Mouse (Mus musculus) midbrain, embryonic 15.5 days (tissue): ENCODE results near the gene Gm20388. TPM values are rescaled to one million over a fixed set of nuclear protein-coding genes. Genes with fewer than 3 reads are reported as not detected.

Source experiments
- ATAC-seq: fragments of 200-750 bp; cut with Nextera tagmentation; replicated peaks from 2 replicates; pipeline ENCODE4 v1.8.0; 2017; ENCODE audit warnings: moderate TSS enrichment
- H3K27ac ChIP-seq: fragments of 300-500 bp; sonication (generic); 2 replicates; pipeline ENCODE4 v1.5.1; 2015; ENCODE audit warnings: mild to moderate bottlenecking, inconsistent platforms
- H3K27me3 ChIP-seq: fragments of 300-500 bp; sonication (generic); replicated peaks from 2 replicates; pipeline ENCODE4 v1.6.1; 2015; ENCODE audit warnings: inconsistent platforms
- H3K36me3 ChIP-seq: fragments of 300-500 bp; sonication (generic); replicated peaks from 2 replicates; pipeline ENCODE4 v1.6.1; 2015; ENCODE audit warnings: inconsistent platforms
- H3K4me1 ChIP-seq: fragments of 300-500 bp; sonication (generic); 2 replicates; pipeline ENCODE4 v1.6.1; 2015; ENCODE audit warnings: inconsistent platforms
- H3K4me2 ChIP-seq: fragments of 300-500 bp; sonication (generic); 2 replicates; pipeline ENCODE4 v1.6.1; 2015; ENCODE audit warnings: inconsistent platforms, mild to moderate bottlenecking, moderate library complexity
- H3K4me3 ChIP-seq: fragments of 300-500 bp; sonication (generic); 2 replicates; pipeline ENCODE4 v1.5.1; 2015; ENCODE audit warnings: mild to moderate bottlenecking, inconsistent platforms
- H3K9ac ChIP-seq: fragments of 300-500 bp; sonication (generic); 2 replicates; pipeline ENCODE4 v1.6.1; 2015; ENCODE audit warnings: mild to moderate bottlenecking, inconsistent platforms
- H3K9me3 ChIP-seq: fragments of 300-500 bp; sonication (generic); 2 replicates; pipeline ENCODE4 v1.6.1; 2016; ENCODE audit warnings: inconsistent platforms
- WGBS: fragments of 180-500 bp; shearing (Covaris S2); methylation state at CpG from one replicate; pipeline ENCODE4 v1.1.7; 2015; ENCODE audit warnings: mixed read lengths; 5-methylcytosine and 5-hydroxymethylcytosine counted together
- polyA plus RNA-seq: library from polyadenylated mRNA; unstranded; fragments of >200 nt; fragmentation: Nextera tagmentation; extraction: Ambion mirVana; gene quantifications from 2 replicates; pipeline ENCODE4 v1.2.1, GENCODE M21; 2015

Gm20388 gene
- polyA plus RNA-seq, 1 experiment from 2014 or later, result 5.6 TPM

DNA sequence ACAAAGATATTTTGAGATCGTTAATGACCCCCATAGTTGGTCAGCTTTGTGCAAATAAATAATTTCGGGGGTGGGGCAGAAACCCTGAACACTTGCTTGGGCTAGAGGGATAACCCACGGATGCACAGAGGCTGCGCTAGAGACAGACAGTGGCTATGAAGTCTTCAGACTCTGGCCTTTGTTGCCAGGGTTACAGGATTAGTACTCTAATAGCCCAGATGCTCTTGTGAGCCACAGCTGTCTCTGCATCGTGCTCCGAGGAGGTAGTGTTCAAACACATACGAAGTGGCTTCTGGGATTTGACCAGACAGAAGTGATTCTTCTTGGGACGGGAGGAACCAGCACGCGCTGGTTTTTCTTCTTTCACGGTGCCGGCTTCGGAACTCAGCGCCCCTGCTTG is 820.9 kb downstream of the Gm20388 start:
- no peak for ATAC-seq
- 0 out of 2 replicates have a peak overlapping the region, but pooled peaks have one; percentile 4 for H3K4me3 ChIP-seq
- WGBS, result 17% methylated on average over 14 of the region's 14 CpGs
- no peaks in the 10 kb centered on the region for H3K36me3 ChIP-seq
- H3K27me3 ChIP-seq, result peaks cover 27% of the 10 kb centered on the region
- H3K9me3 ChIP-seq, result no peaks in the 10 kb centered on the region
- H3K4me1 ChIP-seq, result peaks cover 18% of the 10 kb centered on the region
- no peak overlapping the region for H3K27ac ChIP-seq
- H3K4me2 ChIP-seq, result peak overlapping the region; percentile 32
- no peak overlapping the region for H3K9ac ChIP-seq

DNA sequence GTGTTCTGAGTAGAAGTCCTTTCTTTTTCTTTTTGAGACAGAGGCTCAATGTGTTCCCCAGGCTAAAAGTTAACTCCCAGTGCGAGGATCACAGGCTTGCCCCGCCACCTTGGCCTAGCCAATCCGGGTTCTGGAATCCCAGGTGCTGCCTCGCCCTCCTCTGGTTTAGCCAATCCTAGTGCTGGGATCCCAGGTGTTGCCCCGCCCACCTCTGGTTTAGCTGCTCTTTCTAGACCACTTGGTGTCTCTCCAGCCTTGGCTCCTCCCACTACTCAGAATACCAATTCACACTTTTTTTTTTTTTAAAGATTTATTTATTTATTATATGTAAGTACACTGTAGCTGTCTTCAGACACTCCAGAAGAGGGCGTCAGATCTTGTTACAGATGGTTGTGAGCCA is 821.4 kb downstream of the Gm20388 start:
- Histone ChIP-seq H3K9ac (no peak overlapping the region), H3K4me1 (peaks cover 20% of the 10 kb centered on the region), H3K27me3 (peaks cover 31% of the 10 kb centered on the region), H3K9me3 (no peaks in the 10 kb centered on the region), H3K4me3 (0 out of 2 replicates have a peak overlapping the region, but pooled peaks have one; percentile 4), H3K36me3 (no peaks in the 10 kb centered on the region), H3K4me2 (peak overlapping the region; percentile 32), H3K27ac (no peak overlapping the region)
- 55% methylated on average over 6 of the region's 6 CpGs for WGBS
- no peak for ATAC-seq

- Histone ChIP-seq H3K9ac (peak within 1 kb of the TSS; percentile 40), H3K4me1 (peaks cover 20% of the 10 kb centered on the region), H3K27me3 (peaks cover 44% of the 10 kb centered on the region), H3K4me3 (peak within 1 kb of the TSS; percentile 54), H3K9me3 (no peaks in the 10 kb centered on the region), H3K27ac (no peak within 1 kb of the TSS), H3K4me2 (peak within 1 kb of the TSS; percentile 100), H3K36me3 (no peaks in the 10 kb centered on the region)
- ATAC-seq, result peak; percentile 88
- under 1% methylated on average over 62 of the region's 62 CpGs for WGBS
These were observed 825.3 kb downstream of the Gm20388 start, which contains the start of gene Irf8 for GRCm38 (mm10) chr8:120735770-120736481. TSS of gene Irf8 (plus strand) at chr8:120736358.

- Histone ChIP-seq H3K9me3 (no peaks in the 10 kb centered on the region), H3K4me1 (peaks cover 18% of the 10 kb centered on the region), H3K9ac (peak overlapping the region; percentile 40), H3K27ac (no peak overlapping the region), H3K36me3 (no peaks in the 10 kb centered on the region), H3K4me2 (peak overlapping the region; percentile 100), H3K4me3 (peak overlapping the region; percentile 54), H3K27me3 (peaks cover 44% of the 10 kb centered on the region)
- peak; percentile 46; the same call in 1 of the 2 replicates for ATAC-seq
- under 1% methylated on average over 11 of the region's 11 CpGs for WGBS
These were observed 825.8 kb downstream of the Gm20388 start for GRCm38 (mm10) chr8:120736486-120736885.

GRCm38 (mm10) chr8:120737166-120737565 is 826.5 kb downstream of the Gm20388 start:
- ATAC-seq, result no peak
- WGBS, result 58% methylated on average over 7 of the region's 7 CpGs
- no peak overlapping the region for H3K4me3 ChIP-seq
- no peaks in the 10 kb centered on the region for H3K36me3 ChIP-seq
- H3K4me1 ChIP-seq, result peaks cover 14% of the 10 kb centered on the region
- H3K9ac ChIP-seq, result no peak overlapping the region
- peaks cover 44% of the 10 kb centered on the region for H3K27me3 ChIP-seq
- no peak overlapping the region for H3K4me2 ChIP-seq
- H3K27ac ChIP-seq, result no peak overlapping the region
- H3K9me3 ChIP-seq, result no peaks in the 10 kb centered on the region

DNA sequence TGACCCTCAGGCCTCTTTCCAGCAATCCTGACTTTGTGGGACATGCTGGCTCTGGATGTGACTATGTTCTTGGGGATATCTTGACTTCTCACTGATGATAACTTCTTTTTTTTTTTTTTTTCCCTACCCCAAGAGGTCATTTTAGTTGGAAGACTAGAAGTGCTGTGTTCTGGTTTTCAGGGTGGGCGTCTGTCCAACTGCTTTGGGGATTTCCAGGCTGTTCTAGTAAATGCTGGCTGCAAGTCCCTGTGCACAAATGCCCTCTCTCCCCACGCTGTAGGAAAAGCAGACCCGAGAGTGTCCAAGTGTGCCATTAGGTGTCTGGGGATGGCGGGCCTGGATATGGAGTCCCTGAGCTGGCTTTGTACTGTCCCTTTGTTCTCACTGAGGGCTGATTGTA is 828.1 kb downstream of the Gm20388 start:
- no peak overlapping the region for H3K9ac ChIP-seq
- no peaks in the 10 kb centered on the region for H3K36me3 ChIP-seq
- peaks cover 40% of the 10 kb centered on the region for H3K27me3 ChIP-seq
- WGBS, result 78% methylated on average over 4 of the region's 4 CpGs
- H3K4me3 ChIP-seq, result no peak overlapping the region
- H3K4me2 ChIP-seq, result no peak overlapping the region
- no peak overlapping the region for H3K27ac ChIP-seq
- no peak for ATAC-seq
- H3K4me1 ChIP-seq, result peaks cover 14% of the 10 kb centered on the region
- no peaks in the 10 kb centered on the region for H3K9me3 ChIP-seq

DNA sequence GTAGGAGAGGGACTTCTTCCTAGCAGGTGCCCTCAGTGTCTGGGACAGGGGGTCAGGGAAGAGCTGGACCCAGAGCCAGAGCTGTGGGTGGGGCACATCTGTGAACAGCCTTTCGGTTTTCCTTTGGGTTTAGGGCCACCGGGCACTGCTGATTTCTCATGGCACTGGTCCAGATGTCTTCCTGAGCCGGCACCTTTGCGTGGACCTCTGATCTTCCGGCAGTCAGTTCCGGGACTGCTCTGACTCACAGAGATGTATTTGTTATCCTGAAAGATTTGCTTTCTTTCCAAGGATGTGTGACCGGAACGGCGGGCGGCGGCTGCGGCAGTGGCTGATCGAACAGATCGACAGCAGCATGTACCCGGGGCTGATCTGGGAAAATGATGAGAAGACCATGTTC is 828.9 kb downstream of the Gm20388 start:
- Histone ChIP-seq H3K27me3 (peaks cover 32% of the 10 kb centered on the region), H3K9ac (no peak overlapping the region), H3K4me3 (no peak overlapping the region), H3K4me2 (no peak overlapping the region), H3K27ac (no peak overlapping the region), H3K36me3 (no peaks in the 10 kb centered on the region), H3K4me1 (peaks cover 14% of the 10 kb centered on the region), H3K9me3 (no peaks in the 10 kb centered on the region)
- 91% methylated on average over 15 of the region's 15 CpGs for WGBS
- no peak for ATAC-seq

DNA sequence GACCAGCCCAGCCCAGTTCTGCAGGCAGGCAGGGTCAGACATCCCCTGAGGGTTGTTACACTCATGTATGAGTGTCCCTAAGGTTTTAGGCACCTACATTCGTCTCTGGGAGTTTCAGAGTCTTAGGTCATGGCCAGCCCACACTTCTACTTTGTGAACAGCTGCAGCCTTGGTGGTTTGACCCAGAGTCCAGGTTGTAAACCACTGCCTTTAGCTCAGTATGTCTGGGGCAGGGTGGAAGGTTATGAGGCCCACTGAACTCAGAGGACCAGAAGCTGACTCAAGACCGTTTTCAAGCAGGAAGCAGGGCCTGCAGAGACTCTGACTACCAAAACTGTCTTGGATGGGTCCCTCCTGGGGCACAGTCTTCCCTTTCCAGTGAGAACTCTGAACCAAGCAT is 829.9 kb downstream of the Gm20388 start:
- peaks cover 11% of the 10 kb centered on the region for H3K4me1 ChIP-seq
- no peak overlapping the region for H3K9ac ChIP-seq
- no peak overlapping the region for H3K27ac ChIP-seq
- H3K36me3 ChIP-seq, result no peaks in the 10 kb centered on the region
- H3K9me3 ChIP-seq, result no peaks in the 10 kb centered on the region
- H3K4me2 ChIP-seq, result no peak overlapping the region
- ATAC-seq, result no peak
- H3K27me3 ChIP-seq, result peaks cover 22% of the 10 kb centered on the region
- WGBS, result 86% methylated on average over 2 of the region's 2 CpGs
- H3K4me3 ChIP-seq, result no peak overlapping the region

DNA sequence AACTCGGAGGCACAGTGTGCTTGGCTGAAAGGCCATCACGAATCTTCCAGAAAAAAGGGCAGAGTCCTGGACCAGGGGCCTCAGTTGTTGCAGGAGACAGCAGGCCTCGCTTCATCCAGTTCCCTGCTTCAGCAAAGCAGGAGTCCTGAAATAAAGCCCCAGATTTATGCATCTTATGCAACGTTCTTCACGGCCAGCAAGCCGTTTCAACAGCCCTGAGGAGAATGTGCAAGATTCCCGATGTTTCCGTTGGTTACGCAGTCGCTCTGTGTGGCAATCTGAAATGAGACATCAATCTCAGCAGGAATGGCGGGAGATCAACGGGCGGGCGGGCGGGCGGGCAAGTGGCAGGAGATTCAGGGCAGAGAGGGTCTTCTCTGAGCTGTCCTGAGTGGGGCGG is 830.4 kb downstream of the Gm20388 start:
- WGBS, result 52% methylated on average over 17 of the region's 17 CpGs
- Histone ChIP-seq H3K4me2 (no peak overlapping the region), H3K9ac (no peak overlapping the region), H3K36me3 (no peaks in the 10 kb centered on the region), H3K9me3 (no peaks in the 10 kb centered on the region), H3K4me3 (no peak overlapping the region), H3K4me1 (peaks cover 7% of the 10 kb centered on the region), H3K27ac (no peak overlapping the region), H3K27me3 (peaks cover 18% of the 10 kb centered on the region)
- no peak for ATAC-seq

DNA sequence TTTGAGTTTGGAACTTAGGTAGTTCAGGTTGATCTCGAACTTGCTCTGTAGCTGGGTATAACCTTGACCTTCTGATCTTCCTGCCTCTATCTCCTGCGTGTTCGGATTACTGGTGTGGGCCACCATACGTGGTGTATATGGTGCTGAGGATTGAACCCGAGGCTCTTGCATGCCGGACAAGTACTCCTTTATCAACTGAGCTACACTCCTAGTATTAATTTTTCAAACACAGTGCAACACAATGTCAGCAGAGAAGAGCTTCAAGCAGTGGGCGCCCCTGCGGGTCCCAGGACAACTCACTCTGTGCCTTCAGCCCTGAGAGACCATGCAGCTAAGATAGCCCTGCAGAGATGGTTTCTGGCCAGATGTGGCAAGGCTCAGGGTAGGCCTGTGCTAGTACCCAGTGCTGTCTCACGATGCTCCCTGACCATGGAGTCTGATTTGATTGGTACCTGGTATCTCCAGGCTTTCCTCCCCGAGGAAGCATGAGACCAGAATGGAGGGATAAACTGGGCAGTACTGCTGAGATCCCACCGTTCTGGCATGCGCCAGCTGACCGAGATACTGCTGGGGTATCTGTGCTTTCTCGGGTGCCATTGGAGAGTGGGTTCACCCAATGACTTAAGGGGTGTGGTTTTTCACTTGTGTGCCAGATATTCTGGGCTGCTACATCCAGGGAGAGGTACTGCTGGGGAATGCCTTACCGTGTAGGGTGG is 831.3 kb downstream of the Gm20388 start:
- WGBS, result 94% methylated on average over 15 of the region's 15 CpGs
- Histone ChIP-seq H3K27ac (no peak overlapping the region), H3K36me3 (no peaks in the 10 kb centered on the region), H3K4me2 (no peak overlapping the region), H3K9ac (no peak overlapping the region), H3K9me3 (no peaks in the 10 kb centered on the region), H3K4me1 (no peaks in the 10 kb centered on the region), H3K4me3 (no peak overlapping the region), H3K27me3 (peaks cover 14% of the 10 kb centered on the region)
- ATAC-seq, result no peak

DNA sequence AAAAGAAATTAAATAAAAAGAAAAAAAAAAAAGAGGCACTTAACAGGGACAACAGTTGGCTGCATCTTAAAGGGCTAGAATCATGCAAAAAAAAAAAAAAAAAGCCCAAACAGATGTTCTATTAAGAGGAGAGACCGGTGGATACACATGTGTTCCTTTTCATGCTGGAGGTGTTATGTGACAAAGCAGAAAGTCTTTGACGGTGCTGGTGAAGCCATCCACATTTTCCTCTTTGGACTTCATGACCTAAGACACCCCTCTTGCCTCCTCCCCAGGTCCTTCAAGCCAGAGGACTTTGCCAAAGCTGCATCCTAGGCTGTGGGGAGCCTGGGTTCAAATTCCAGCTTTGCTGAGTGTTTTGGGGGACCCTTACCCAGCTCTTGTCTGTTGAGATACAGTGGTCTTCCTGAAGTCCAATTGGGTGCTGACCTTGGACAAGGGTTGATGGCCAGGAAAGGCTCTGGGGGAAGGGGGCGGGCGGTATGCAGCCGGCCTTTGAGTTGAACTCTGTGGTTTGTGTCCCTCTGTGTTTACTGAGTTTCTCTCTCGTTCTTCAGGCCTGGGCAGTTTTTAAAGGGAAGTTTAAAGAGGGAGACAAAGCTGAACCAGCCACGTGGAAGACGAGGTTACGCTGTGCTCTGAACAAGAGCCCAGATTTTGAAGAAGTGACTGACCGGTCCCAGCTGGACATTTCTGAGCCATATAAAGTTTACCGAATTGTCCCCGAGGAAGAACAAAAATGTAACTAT is 832.7 kb downstream of the Gm20388 start:
- Histone ChIP-seq H3K9me3 (no peaks in the 10 kb centered on the region), H3K27me3 (peaks cover under 1% of the 10 kb centered on the region; the same call in 1 of the 2 replicates), H3K36me3 (no peaks in the 10 kb centered on the region), H3K4me1 (no peaks in the 10 kb centered on the region), H3K27ac (no peak overlapping the region), H3K4me3 (no peak overlapping the region), H3K9ac (no peak overlapping the region), H3K4me2 (no peak overlapping the region)
- WGBS, result 48% methylated on average over 12 of the region's 12 CpGs
- no peak for ATAC-seq

- Histone ChIP-seq H3K36me3 (no peaks in the 10 kb centered on the region), H3K4me2 (no peak overlapping the region), H3K27ac (no peak overlapping the region), H3K4me3 (no peak overlapping the region), H3K4me1 (no peaks in the 10 kb centered on the region), H3K9ac (no peak overlapping the region), H3K9me3 (no peaks in the 10 kb centered on the region), H3K27me3 (no peaks in the 10 kb centered on the region)
- no peak for ATAC-seq
- WGBS, result 66% methylated on average over 4 of the region's 4 CpGs
These were observed 833.3 kb downstream of the Gm20388 start for GRCm38 (mm10) chr8:120743898-120744290.
